Mouse (Mus musculus): ENCODE measurements around the gene Ipo7. TPM values are rescaled to one million over a fixed set of nuclear protein-coding genes. Genes with fewer than 3 reads are reported as not detected.
A peak's percentile ranks its signal among the peaks of the same experiment; 100 is the strongest.
"Not testable (repeated sequence)": the region's sequence is repeated elsewhere in the genome, so short reads cannot be mapped to it uniquely, and the experiment has no call there.

The Ipo7 gene
- 10 to 100 TPM; 24.0 to 33.0 TPM for polyA plus RNA-seq (2017; shearing (Covaris generic))

- peak; percentile 97 for ATAC-seq
Measured at GRCm38 (mm10) chr7:110018117-110018630, at the start of gene Ipo7. Gene Ipo7, plus strand, starts transcription at chr7:110018274.

GRCm38 (mm10) chr7:109968924-109969450 is 49.1 kb upstream of the Ipo7 start:
- ATAC-seq, result peak; percentile 39

- no peak for ATAC-seq
Measured at GRCm38 (mm10) chr7:109969542-109969941, 48.5 kb upstream of the Ipo7 start.

DNA sequence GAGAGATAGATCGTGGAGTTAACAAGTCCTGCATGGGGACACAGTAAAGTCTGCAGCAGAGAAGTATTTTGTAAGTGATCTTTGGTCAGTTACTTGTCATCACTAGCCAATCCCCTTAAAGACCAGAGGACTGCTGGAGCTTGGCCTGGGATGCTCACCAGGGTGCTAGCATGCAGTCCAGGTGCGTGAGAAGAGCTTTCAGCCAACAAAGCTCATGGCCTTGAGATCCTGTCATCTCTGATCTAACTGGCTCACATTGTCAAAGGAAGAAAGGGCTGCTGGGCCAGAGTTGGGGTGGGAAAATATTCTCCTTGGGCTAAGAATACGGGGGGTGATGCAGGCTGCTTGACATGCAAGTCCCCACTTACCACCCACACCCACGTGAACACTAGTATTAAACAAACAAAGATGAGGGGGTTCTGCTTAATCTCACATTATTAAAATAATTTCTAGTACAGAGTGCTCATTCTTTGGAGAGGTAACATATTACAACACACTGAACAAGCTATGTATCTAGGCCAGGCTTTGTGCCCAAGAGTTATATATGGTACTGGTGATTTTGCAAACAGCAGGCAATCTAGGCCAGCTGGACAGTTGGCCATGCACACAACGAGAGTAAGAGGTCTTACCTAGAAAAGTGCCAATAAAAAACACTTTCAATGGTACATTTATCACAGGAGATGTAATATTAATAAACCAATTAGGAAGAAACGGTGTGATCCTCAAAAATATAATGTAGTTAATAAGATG is 41.9 kb upstream of the Ipo7 start:
- ATAC-seq, result no peak

DNA sequence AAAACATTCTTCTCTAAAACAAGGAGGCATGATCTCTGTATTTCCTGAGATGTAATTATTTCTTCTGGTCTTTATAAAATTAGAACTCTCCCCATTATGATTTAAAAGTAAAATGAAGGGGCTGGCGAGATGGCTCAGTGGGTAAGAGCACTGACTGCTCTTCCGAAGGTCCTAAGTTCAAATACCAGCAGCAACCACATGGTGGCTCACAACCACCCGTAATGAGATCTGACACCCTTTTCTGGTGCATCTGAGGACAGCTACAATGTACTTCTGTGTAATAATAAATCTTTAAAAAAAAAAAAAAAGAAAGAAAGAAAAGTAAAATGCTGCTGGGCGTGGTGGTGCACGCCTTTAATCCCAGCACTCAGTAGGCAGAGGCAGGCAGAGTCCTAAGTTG is 40.9 kb upstream of the Ipo7 start:
- ATAC-seq, result not testable (repeated sequence)

- not testable (repeated sequence) for ATAC-seq
Measured at GRCm38 (mm10) chr7:109984608-109985007, 33.5 kb upstream of the Ipo7 start.

- peak; percentile 7 for ATAC-seq
Measured at GRCm38 (mm10) chr7:109985661-109986132, 32.4 kb upstream of the Ipo7 start.

DNA sequence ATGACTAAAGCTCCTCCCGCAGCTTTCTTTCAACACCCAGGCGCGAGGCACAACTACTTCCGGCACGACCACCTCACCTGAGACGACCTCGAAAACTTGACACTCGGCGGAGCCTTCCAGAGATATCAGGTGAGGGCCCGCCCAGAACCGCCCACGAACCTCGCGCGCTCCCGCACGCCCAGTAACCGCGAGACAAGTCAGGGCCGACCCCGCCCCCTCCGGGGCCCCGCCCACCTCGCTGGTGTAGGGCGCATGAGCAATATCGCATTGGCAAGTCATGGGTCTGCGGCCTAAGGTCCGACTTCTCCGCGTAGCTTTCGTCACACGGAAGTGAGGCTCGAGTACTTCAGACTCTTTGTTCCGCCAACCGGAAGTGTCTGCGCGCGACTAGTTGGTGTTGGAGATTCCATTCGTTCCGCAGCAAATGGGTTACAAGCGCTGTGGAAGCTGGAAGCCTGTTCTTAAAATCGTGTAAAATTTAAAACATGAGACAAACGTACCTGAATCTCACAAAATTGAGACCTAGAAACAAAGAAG is 31.9 kb upstream of the Ipo7 start:
- ATAC-seq, result peak; percentile 94

DNA sequence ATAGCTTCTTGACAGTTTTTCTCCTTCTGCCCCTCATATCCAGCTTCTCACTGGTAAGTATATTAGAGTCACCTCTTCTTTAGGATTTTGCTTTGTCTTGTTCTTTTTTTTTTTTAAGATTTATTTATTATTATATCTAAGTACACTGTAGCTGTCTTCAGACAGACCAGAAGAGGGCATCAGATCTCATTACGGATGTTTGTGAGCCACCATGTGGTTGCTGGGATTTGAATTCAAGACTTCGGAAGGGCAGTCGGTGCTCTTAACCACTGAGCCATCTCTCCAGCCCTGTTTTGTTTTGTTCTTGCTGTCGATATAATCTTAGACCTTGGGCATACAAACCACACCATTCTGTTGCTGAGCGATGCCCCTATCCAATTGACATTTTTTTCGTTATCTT is 31.3 kb upstream of the Ipo7 start, which contains the start of gene Tmem41b:
Gene Tmem41b, minus strand, starts transcription at position 155 of the 400 bp plus-strand sequence.
- peak; percentile 12 for ATAC-seq

DNA sequence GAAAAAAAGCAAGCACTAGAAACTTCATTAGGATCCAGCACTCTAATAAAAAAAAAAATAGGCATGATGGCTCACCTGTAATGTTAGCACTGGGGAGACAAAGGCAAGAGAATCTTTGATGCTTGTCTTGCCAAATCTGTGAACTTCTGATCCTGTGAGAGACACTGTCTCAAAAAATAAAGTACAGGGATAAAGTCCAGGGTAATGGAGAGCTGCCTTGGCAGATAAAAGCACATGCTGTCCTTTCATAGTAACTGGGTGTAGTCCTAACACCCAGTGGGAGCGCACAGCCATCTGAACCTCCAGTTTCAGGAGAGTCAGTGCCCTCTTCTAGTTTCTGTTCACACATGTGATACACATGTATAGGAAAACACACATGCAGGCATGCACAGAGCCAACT is 26.8 kb upstream of the Ipo7 start:
- no peak for ATAC-seq

DNA sequence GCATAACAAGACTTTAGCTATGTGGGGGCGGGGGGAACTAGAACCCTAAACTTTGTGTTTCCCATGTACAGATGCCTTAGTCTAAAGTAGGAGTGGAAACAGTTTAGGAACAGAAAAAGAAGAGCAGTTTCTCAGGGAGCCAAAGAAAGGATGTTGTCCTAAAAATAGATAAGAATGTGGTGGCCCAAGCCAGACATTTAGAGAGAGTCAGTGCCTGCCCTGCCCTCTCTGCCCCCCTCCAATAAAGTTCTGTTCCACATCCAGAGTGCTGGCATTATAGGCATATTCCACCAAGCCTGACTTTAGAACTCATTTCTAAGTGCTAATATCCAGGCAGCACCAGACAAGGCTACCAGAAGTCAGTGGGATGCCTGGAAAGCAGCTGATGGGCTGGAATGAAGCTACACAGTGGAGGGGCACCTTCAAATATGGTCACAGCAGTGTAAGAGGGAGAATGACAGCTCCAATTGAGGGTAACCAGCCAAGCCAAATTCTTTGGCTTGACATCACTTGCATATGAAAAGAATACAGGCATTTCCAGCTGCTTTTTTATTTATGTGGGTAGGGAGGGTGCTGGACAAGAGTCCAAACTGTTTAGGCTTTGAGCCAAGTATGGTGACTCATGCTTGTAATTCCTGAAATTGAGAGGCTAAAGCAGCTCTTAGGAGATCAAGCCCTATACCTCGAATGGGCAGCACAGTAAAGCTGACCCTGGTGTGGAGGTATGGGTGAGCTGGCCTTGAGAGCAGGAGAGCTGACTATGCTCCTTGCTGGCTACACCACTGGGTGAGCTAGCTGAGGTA is 24.7 kb upstream of the Ipo7 start:
- ATAC-seq, result no peak

DNA sequence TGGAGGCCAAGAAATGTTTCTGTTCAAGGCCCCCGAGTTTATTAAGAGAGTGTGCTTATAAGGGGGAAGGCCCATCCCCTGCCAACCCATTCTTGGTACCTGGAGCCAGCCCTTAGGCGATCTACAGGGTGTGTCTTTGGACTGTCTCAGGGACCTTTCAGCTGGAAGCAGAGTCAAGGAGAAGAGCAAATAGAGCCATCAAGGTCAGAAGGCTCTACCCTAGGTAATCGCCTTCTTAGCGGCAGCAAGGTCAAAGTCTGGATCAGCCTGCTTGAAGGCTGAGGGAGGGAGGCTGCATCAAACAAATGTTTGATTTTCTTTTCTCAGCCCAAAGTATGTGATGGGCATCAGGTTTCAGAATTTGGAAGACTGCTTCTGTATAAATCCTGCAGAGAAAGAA is 19.7 kb upstream of the Ipo7 start:
- no peak for ATAC-seq

DNA sequence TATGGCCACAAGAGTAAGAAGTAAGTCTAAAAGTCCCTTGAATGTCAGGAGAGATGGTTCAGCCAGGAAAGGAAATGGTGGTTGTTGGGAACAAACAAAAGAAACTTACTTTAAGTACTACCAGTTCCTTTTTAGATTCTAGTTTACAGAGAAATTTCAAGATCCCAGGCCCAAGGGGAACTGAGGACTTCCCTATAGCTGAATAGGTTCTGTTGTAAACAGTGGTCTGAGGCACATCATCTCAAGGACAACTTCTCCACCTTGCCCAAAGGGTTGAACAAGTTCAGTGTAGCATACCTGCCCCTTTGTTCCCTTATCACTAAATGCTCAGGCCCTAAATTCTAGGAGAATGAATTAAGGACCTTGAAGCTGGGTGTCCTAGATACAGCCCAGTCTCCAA is 16.0 kb upstream of the Ipo7 start:
- no peak for ATAC-seq

DNA sequence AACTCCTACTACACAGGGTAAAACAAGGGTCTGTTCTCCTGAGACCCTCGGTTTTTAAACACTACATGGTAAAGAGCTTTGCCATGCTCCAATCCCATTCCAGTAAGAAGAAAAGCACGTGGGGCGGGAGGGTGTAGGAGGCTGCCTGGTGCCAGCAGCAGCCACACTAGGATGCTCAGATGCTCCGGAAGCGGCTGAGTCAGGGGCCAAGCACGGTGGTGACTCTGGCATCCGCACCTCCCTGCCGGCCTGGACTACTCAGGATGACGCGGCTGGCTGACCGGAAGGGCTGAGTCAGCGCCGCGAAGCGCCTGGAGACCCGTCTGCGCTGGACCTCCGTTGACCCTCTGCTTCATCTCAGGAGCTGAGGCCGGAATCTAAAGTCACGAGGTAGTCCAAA is 15.1 kb upstream of the Ipo7 start:
- no peak for ATAC-seq

GRCm38 (mm10) chr7:110005976-110006375 is 12.1 kb upstream of the Ipo7 start:
- no peak for ATAC-seq

GRCm38 (mm10) chr7:110006471-110007195 is 11.4 kb upstream of the Ipo7 start:
- ATAC-seq, result no peak

- ATAC-seq, result no peak
Measured at GRCm38 (mm10) chr7:110008513-110008912, 9.6 kb upstream of the Ipo7 start.

GRCm38 (mm10) chr7:110009084-110009483 is 9.0 kb upstream of the Ipo7 start:
- no peak for ATAC-seq

- no peak for ATAC-seq
Measured at GRCm38 (mm10) chr7:110011417-110011816, 6.7 kb upstream of the Ipo7 start.

GRCm38 (mm10) chr7:110014272-110014671 is 3.8 kb upstream of the Ipo7 start:
- ATAC-seq, result no peak

GRCm38 (mm10) chr7:110018631-110019482 is 783 bp downstream of the Ipo7 start:
- peak; percentile 21 for ATAC-seq
